In genomic region chr11:97643380-97644055, GRCm38 (mm10) we compare ENCODE assay signal across 18 mouse cellular contexts. TPM values are rescaled to one million over a fixed set of nuclear protein-coding genes. Genes with fewer than 3 reads are reported as not detected.
DNase-seq lines count a peak whose midpoint lies in the region; ATAC-seq lines count a peak whose summit lies in the region.
"Had no signal": no experiment of that assay in that cellular context is flagged by ENCODE, and none has a peak within 500 bp of the region (broad histone marks: within the 10 kb centered on the region; RNA-seq: fewer than 3 reads in every experiment).

No protein-coding gene starts in this region.

- no peaks in the 10 kb centered on the region for H3K27me3 ChIP-seq in heart, embryonic 10.5 days (ENCODE audit: insufficient read depth, poor library complexity, severe bottlenecking)
- H3K27me3 ChIP-seq in midbrain, embryonic 11.5 days (ENCODE audit: control insufficient read depth, insufficient read depth, low read length): no peaks in the 10 kb centered on the region
- no peaks in the 10 kb centered on the region for H3K27me3 ChIP-seq in midbrain, embryonic 10.5 days (ENCODE audit: low read depth, poor library complexity, severe bottlenecking)
- H3K27me3 ChIP-seq: CH12.LX had no signal

- no peak overlapping the region for H3K4me2 ChIP-seq in midbrain, embryonic 11.5 days

- H3K27ac ChIP-seq in heart, embryonic 10.5 days: no peak overlapping the region
- no peak overlapping the region for H3K27ac ChIP-seq in midbrain, embryonic 11.5 days (ENCODE audit: low read depth, low read length)
- H3K27ac ChIP-seq in midbrain, embryonic 10.5 days (replicated peaks): no peak overlapping the region

- 73% methylated on average over 8 of the region's 8 CpGs for WGBS in heart, embryonic 10.5 days
- 83% methylated on average over 8 of the region's 8 CpGs for WGBS in midbrain, embryonic 11.5 days
- 79% methylated on average over 8 of the region's 8 CpGs for WGBS in midbrain, embryonic 10.5 days

- no peak overlapping the region for H3K4me3 ChIP-seq in heart, embryonic 10.5 days
- no peak overlapping the region for H3K4me3 ChIP-seq in midbrain, embryonic 11.5 days (ENCODE audit: low read depth, low read length)
- no peak overlapping the region for H3K4me3 ChIP-seq in midbrain, embryonic 10.5 days

- H3K36me3 ChIP-seq in heart, embryonic 10.5 days: no peaks in the 10 kb centered on the region
- no peaks in the 10 kb centered on the region for H3K36me3 ChIP-seq in midbrain, embryonic 11.5 days (ENCODE audit: control insufficient read depth, insufficient read depth, low read length)
- H3K36me3 ChIP-seq in midbrain, embryonic 10.5 days: no peaks in the 10 kb centered on the region
- H3K36me3 ChIP-seq: G1E had no signal

- no peak for ATAC-seq in midbrain, embryonic 11.5 days (ENCODE audit: low FRiP score)
- ATAC-seq: activated CD4-positive, CD25-positive, alpha-beta regulatory T cell, adult 4 months; CD4-positive, CD25-positive, alpha-beta regulatory T cell, adult 4 months; Patski had no signal

- no peaks in the 10 kb centered on the region for H3K9me3 ChIP-seq in heart, embryonic 10.5 days
- H3K9me3 ChIP-seq in midbrain, embryonic 11.5 days (ENCODE audit: control insufficient read depth, low read length): no peaks in the 10 kb centered on the region
- no peaks in the 10 kb centered on the region for H3K9me3 ChIP-seq in midbrain, embryonic 10.5 days (replicated peaks)

- peak; percentile 61 for DNase-seq in heart, embryonic 10.5 days (ENCODE audit: low spot score)
- no peak for DNase-seq in heart, postnatal 10 days
- DNase-seq in midbrain, embryonic 11.5 days (ENCODE audit: low spot score, missing footprints): peak; percentile 77
- no peak for DNase-seq in midbrain, embryonic 10.5 days (ENCODE audit: low spot score)
- DNase-seq: adrenal gland, adult 2 months; adrenal gland, adult 8-10 months; adrenal gland, postnatal 10 days; adrenal gland, postnatal 14 days; adrenal gland, postnatal 25 days; adrenal gland, postnatal 36 days; cerebellum, adult 11 months; cerebellum, adult 18-20 months had no signal

- H3K9ac ChIP-seq in midbrain, embryonic 11.5 days (ENCODE audit: low read length): no peak overlapping the region

- intact Hi-C loops in heart, postnatal 10 days (cut with DNase I): loop anchor here (1.0 kb wide), 1 partner anchor 47 kb away; no protein-coding TSS in a partner anchor

- no peaks in the 10 kb centered on the region for H3K4me1 ChIP-seq in heart, embryonic 10.5 days
- no peaks in the 10 kb centered on the region for H3K4me1 ChIP-seq in midbrain, embryonic 11.5 days (ENCODE audit: control insufficient read depth, insufficient read depth, low read length)
- H3K4me1 ChIP-seq in midbrain, embryonic 10.5 days: no peaks in the 10 kb centered on the region

RNA-seq across cellular contexts. Expression of gene Epop, which starts 14.0 kb away (rescaled TPM):
- polyA plus RNA-seq in heart, embryonic 10.5 days (2016; fragmentation: Nextera tagmentation; extraction: Ambion mirVana): 1.9 and 8.5 TPM in 2 replicates
- total RNA-seq in heart, postnatal 10 days (2021): 1 to 10 TPM in 1 of 2 experiments, under 1 TPM in 1; 0.57 to 1.0 TPM
- polyA plus RNA-seq in midbrain, embryonic 11.5 days (2014; fragmentation: Nextera tagmentation; extraction: Ambion mirVana): 7.0 and 12.0 TPM in 2 replicates
- polyA plus RNA-seq in midbrain, embryonic 10.5 days (2016; fragmentation: Nextera tagmentation; extraction: Ambion mirVana): 10.4 and 13.3 TPM in 2 replicates
- total RNA-seq: MEL had no signal

RNA-seq across cellular contexts. Expression of gene Mllt6, which starts 19.7 kb away (rescaled TPM):
- 1.7 and 2.2 TPM in 2 replicates for polyA plus RNA-seq in heart, embryonic 10.5 days (2016; fragmentation: Nextera tagmentation; extraction: Ambion mirVana)
- 10 to 100 TPM; 55.8 to 61.7 TPM for total RNA-seq in heart, postnatal 10 days (2021)
- 3.5 and 4.3 TPM in 2 replicates for polyA plus RNA-seq in midbrain, embryonic 11.5 days (2014; fragmentation: Nextera tagmentation; extraction: Ambion mirVana)
- polyA plus RNA-seq in midbrain, embryonic 10.5 days (2016; fragmentation: Nextera tagmentation; extraction: Ambion mirVana): 2.1 and 2.6 TPM in 2 replicates

RNA-seq across cellular contexts. Expression of gene Cisd3, which starts 42.1 kb away (rescaled TPM):
- 49.8 and 52.8 TPM in 2 replicates for polyA plus RNA-seq in heart, embryonic 10.5 days (2016; fragmentation: Nextera tagmentation; extraction: Ambion mirVana)
- 100 to 1,000 TPM; 120 TPM for total RNA-seq in heart, postnatal 10 days (2021)
- polyA plus RNA-seq in midbrain, embryonic 11.5 days (2014; fragmentation: Nextera tagmentation; extraction: Ambion mirVana): 13.4 and 19.0 TPM in 2 replicates
- 20.5 and 21.7 TPM in 2 replicates for polyA plus RNA-seq in midbrain, embryonic 10.5 days (2016; fragmentation: Nextera tagmentation; extraction: Ambion mirVana)

RNA-seq across cellular contexts. Expression of gene Pcgf2, which starts 56.8 kb away (rescaled TPM):
- 9.7 and 13.5 TPM in 2 replicates for polyA plus RNA-seq in heart, embryonic 10.5 days (2016; fragmentation: Nextera tagmentation; extraction: Ambion mirVana)
- 10 to 100 TPM; 21.4 to 21.7 TPM for total RNA-seq in heart, postnatal 10 days (2021)
- 13.4 and 16.1 TPM in 2 replicates for polyA plus RNA-seq in midbrain, embryonic 11.5 days (2014; fragmentation: Nextera tagmentation; extraction: Ambion mirVana)
- 16.0 and 18.6 TPM in 2 replicates for polyA plus RNA-seq in midbrain, embryonic 10.5 days (2016; fragmentation: Nextera tagmentation; extraction: Ambion mirVana)

RNA-seq across cellular contexts. Expression of gene Psmb3, which starts 59.7 kb away (rescaled TPM):
- polyA plus RNA-seq in heart, embryonic 10.5 days (2016; fragmentation: Nextera tagmentation; extraction: Ambion mirVana): 517 and 557 TPM in 2 replicates
- total RNA-seq in heart, postnatal 10 days (2021): 100 to 1,000 TPM; 184 to 186 TPM
- 477 and 517 TPM in 2 replicates for polyA plus RNA-seq in midbrain, embryonic 11.5 days (2014; fragmentation: Nextera tagmentation; extraction: Ambion mirVana)
- 606 and 631 TPM in 2 replicates for polyA plus RNA-seq in midbrain, embryonic 10.5 days (2016; fragmentation: Nextera tagmentation; extraction: Ambion mirVana)

Comparison
In these comparisons a context has a peak if more than half of its experiments do, and no peak if none do; other contexts are left out.
1. DNase-seq: peak in heart, embryonic 10.5 days (single experiment) and midbrain, embryonic 11.5 days (single experiment); none in heart, postnatal 10 days (0 of 2) and midbrain, embryonic 10.5 days (single experiment).